Mouse (Mus musculus) layer of hippocampus, adult 8-10 months (tissue): ENCODE data around the gene Ptcd3. TPM values are rescaled to one million over a fixed set of nuclear protein-coding genes. Genes with fewer than 3 reads are reported as not detected.
"Not testable (repeated sequence)": the region's sequence is repeated elsewhere in the genome, so short reads cannot be mapped to it uniquely, and the experiment has no call there.

Experiments
- DNase-seq, 2 experiments: peaks; one replicate each; pipeline ENCODE4 v3.0.0; 2022; ENCODE audit warnings: low spot score in 2 of 2
- total RNA-seq, 4 experiments: library from RNA; stranded (reverse); gene quantifications; 2 replicates each; pipeline ENCODE4 v1.2.4; 2022

Gene Ptcd3
- total RNA-seq, 4 experiments from 2014 or later = 68.3 to 81.5 (median 73.6) TPM

GRCm38 (mm10) chr6:71871396-71871795 is 37.2 kb downstream of the Ptcd3 start:
- DNase-seq = no peak

- DNase-seq = no peak
Measured at GRCm38 (mm10) chr6:71868809-71869208, 39.7 kb downstream of the Ptcd3 start.

GRCm38 (mm10) chr6:71867751-71868150 is 40.8 kb downstream of the Ptcd3 start:
- peak; percentile 26 to 32 for DNase-seq

- not testable (repeated sequence) for DNase-seq
Measured at GRCm38 (mm10) chr6:71846906-71847305, 61.6 kb downstream of the Ptcd3 start.

DNA sequence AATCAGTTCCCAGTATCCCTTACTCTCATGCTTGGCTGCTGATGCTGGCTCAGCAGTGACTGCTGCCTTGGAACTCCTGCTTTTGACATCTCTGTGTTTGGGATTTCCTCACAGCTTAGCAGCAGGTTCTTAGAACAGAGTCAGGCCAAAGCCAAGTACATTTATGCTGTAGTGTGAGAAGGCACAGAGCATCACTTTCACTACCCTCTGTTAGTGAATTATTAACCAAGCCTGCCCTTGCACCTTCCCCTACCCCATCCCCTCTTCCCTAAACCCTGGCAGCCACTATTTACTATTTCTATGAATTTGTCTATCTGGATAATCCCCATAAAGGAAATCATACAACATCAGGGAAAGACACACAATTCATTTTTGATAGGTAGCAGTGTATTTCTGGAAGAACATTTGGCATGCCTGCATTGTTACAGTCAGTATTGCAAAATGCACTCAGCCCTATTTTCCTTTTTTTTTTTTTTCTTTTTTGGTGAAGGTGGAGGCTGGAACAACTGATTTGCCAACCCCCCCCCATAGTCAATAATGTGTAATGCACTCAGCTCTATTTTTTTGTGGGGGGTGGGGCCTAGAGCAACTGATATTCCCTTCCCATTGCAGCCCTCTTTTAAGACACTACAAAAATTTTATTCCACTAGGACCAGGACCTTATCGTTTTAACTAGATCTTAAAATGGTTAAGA is 67.8 kb downstream of the Ptcd3 start:
- no peak for DNase-seq

- no peak for DNase-seq
Measured at GRCm38 (mm10) chr6:71839815-71840214, 68.7 kb downstream of the Ptcd3 start.

DNA sequence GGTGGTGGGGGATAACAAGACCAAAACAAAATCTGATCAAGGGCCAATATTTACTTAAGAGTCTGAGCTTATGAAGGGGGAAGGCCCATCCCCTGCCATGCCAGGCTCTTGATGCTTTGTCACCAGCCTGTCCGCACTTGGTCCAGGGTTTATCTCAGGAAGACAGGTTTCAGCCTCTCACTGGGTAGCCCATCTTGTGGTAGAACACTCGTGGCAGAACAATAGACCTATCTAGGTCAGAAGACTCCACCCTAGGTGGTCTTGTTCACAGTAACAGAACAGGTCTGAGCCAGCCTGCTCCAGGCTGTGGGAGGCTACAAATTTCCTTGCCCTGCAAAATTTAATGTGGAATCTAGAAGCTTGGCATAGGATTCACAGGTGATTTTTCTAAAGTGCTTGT is 71.7 kb downstream of the Ptcd3 start:
- no peak for DNase-seq

- peak; percentile 98 for DNase-seq
Measured at GRCm38 (mm10) chr6:71831581-71831960, 77.0 kb downstream of the Ptcd3 start.

DNA sequence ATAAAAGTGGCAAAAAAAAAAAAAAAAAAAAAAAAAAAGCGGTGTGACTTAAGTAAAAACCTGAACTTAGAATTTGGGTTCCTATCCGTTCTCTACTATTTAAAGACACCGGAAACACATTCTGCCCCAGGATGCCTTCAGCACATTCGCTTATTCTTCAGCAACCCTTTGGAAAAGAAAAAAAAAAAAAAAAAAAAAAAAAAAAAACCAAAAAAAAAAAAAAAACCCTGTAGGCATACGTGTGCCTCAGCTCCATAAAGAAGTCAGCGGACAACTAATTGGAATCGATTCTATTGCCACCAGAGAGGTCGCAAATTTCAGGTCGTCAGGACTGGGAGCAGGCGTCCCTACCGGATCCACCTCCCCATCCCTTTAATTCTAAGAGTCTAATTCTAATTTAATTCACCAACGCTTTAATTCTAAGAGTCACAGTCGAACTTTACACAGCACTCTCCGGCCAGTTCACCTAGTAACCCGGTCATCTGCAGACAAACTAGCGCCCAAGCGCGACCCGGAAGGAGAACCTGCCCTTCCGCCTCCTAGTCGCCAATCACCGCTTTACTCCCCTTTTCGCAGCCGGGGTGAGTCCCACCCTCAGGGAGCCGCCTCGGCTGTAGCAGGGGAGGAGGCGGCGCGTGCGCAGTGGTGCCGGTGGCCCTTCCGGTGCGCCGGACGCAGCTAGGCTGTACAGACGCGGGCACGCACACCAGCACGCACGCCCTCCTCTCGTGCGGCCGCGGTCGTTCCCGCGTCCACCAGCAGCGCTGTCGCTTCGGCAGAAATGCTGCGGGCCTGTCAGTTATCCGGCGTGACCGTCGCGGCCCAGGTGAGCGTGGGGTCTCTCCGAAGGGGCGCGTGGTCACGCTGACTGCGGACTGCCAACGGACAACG is 77.6 kb downstream of the Ptcd3 start, which contains the start of gene Immt:
Gene Immt (plus strand): TSS at position 642 of the 891 bp plus-strand sequence.
- DNase-seq = peak; percentile 95 to 97

Other genes with a start within 250 kb of the Ptcd3 start
- 10 to 100 TPM; 69.8 to 75.0 (median 72.7) TPM for gene Reep1, start 201.2 kb downstream of the Ptcd3 start, total RNA-seq
- 10 to 100 TPM; 26.5 to 37.6 (median 31.4) TPM for gene Mrpl35, start 81.8 kb downstream of the Ptcd3 start, total RNA-seq
- 100 to 1,000 TPM; 138 to 153 (median 143) TPM for gene Immt, start 77.4 kb downstream of the Ptcd3 start, total RNA-seq
- gene Polr1a, start 303 bp upstream of the Ptcd3 start, total RNA-seq = 10 to 100 TPM; 31.5 to 41.4 (median 35.3) TPM
- gene St3gal5, start 188.8 kb upstream of the Ptcd3 start, total RNA-seq = 100 to 1,000 TPM; 103 to 108 (median 105) TPM